Mouse (Mus musculus) midbrain, embryonic 14.5 days (tissue): ENCODE results near the gene Ulk4. TPM values are rescaled to one million over a fixed set of nuclear protein-coding genes. Genes with fewer than 3 reads are reported as not detected.

Experiments used
- ATAC-seq: fragments of 200-750 bp; cut with Nextera tagmentation; 2 replicates; pipeline ENCODE4 v1.8.0; 2017; ENCODE audit warnings: moderate number of reproducible peaks, moderate library complexity; ENCODE audit not compliant: low FRiP score, low TSS enrichment
- DNase-seq: peaks from one replicate; pipeline ENCODE4 v3.0.0-alpha.2; 2015
- H3K27ac ChIP-seq: fragments of 300-500 bp; sonication (generic); replicated peaks from 2 replicates; pipeline ENCODE4 v1.5.1; 2014; ENCODE audit warnings: mild to moderate bottlenecking, low read depth, low read length, moderate library complexity
- H3K27me3 ChIP-seq: fragments of 300-500 bp; sonication (generic); 2 replicates; pipeline ENCODE4 v1.6.1; 2014; ENCODE audit warnings: low read length, control low read depth, mixed read lengths; ENCODE audit not compliant: control insufficient read depth, insufficient read depth
- H3K36me3 ChIP-seq: fragments of 300-500 bp; sonication (generic); 2 replicates; pipeline ENCODE4 v1.6.1; 2014; ENCODE audit warnings: low read length, control low read depth; ENCODE audit not compliant: control insufficient read depth, insufficient read depth
- H3K4me1 ChIP-seq: fragments of 300-500 bp; sonication (generic); 2 replicates; pipeline ENCODE4 v1.6.1; 2014; ENCODE audit warnings: mild to moderate bottlenecking, antibody characterized with exemption, low read length, control low read depth; ENCODE audit not compliant: control insufficient read depth, insufficient read depth
- H3K4me2 ChIP-seq: fragments of 300-500 bp; sonication (generic); 2 replicates; pipeline ENCODE4 v1.6.1; 2014; ENCODE audit warnings: mild to moderate bottlenecking, low read length, moderate library complexity
- H3K4me3 ChIP-seq: fragments of 300-500 bp; sonication (generic); replicated peaks from 2 replicates; pipeline ENCODE4 v1.5.1; 2014; ENCODE audit warnings: low read depth, low read length
- H3K9ac ChIP-seq: fragments of 300-500 bp; sonication (generic); replicated peaks from 2 replicates; pipeline ENCODE4 v1.6.1; 2014; ENCODE audit warnings: mild to moderate bottlenecking, low read length, moderate library complexity
- H3K9me3 ChIP-seq: fragments of 300-500 bp; sonication (generic); 2 replicates; pipeline ENCODE4 v1.6.1; 2016; ENCODE audit warnings: low read length, control low read depth, mixed read lengths; ENCODE audit not compliant: control insufficient read depth
- WGBS: fragments of 180-500 bp; shearing (Covaris S2); extraction: QIAGEN DNeasy Blood & Tissue Kit; methylation state at CpG from one replicate; pipeline ENCODE4 v1.1.7; 2014; 5-methylcytosine and 5-hydroxymethylcytosine counted together
- polyA plus RNA-seq: library from polyadenylated mRNA; unstranded; fragments of >200 nt; fragmentation: Nextera tagmentation; extraction: Ambion mirVana; gene quantifications from 2 replicates; pipeline ENCODE4 v1.2.1, GENCODE M21; 2014

Ulk4 gene
- polyA plus RNA-seq, 1 experiment from 2014 or later: 75.7 TPM

GRCm38 (mm10) chr9:121303748-121304147 lies 26.8 kb upstream of the Ulk4 start:
- Histone ChIP-seq H3K9ac (no peak overlapping the region), H3K4me2 (peak overlapping the region; percentile 31), H3K4me1 (peaks cover 37% of the 10 kb centered on the region), H3K27ac (no peak overlapping the region), H3K4me3 (no peak overlapping the region), H3K9me3 (no peaks in the 10 kb centered on the region), H3K27me3 (no peaks in the 10 kb centered on the region), H3K36me3 (no peaks in the 10 kb centered on the region)
- 14% methylated on average over 9 of the region's 9 CpGs for WGBS
- DNase-seq (peak; percentile 39), ATAC-seq (no peak)

GRCm38 (mm10) chr9:121303086-121303485 lies 26.1 kb upstream of the Ulk4 start:
- Histone ChIP-seq H3K9ac (no peak overlapping the region), H3K27ac (no peak overlapping the region), H3K36me3 (no peaks in the 10 kb centered on the region), H3K4me3 (no peak overlapping the region), H3K9me3 (no peaks in the 10 kb centered on the region), H3K4me2 (no peak overlapping the region), H3K27me3 (no peaks in the 10 kb centered on the region), H3K4me1 (peaks cover 44% of the 10 kb centered on the region)
- ATAC-seq: no peak
- 43% methylated on average over 6 of the region's 6 CpGs for WGBS
- DNase-seq: peak; percentile 7

GRCm38 (mm10) chr9:121302543-121302942 lies 25.5 kb upstream of the Ulk4 start:
- WGBS: 83% methylated on average over 7 of the region's 8 CpGs

GRCm38 (mm10) chr9:121301041-121301920 lies 24.3 kb upstream of the Ulk4 start:
- DNase-seq (no peak), ATAC-seq (no peak)
- Histone ChIP-seq H3K36me3 (no peaks in the 10 kb centered on the region), H3K4me3 (no peak overlapping the region), H3K9ac (no peak overlapping the region), H3K4me2 (0 out of 2 replicates have a peak overlapping the region, but pooled peaks have one; percentile 17), H3K27me3 (no peaks in the 10 kb centered on the region), H3K9me3 (no peaks in the 10 kb centered on the region), H3K4me1 (peaks cover 49% of the 10 kb centered on the region), H3K27ac (0 out of 2 replicates have a peak overlapping the region, but pooled peaks have one; percentile 8)
- WGBS: 78% methylated on average over 22 of the region's 22 CpGs

More at GRCm38 (mm10) chr9:121302543-121302942, 25.5 kb upstream of the Ulk4 start:
- Histone ChIP-seq H3K27ac (no peak overlapping the region), H3K27me3 (no peaks in the 10 kb centered on the region), H3K4me2 (no peak overlapping the region), H3K9ac (no peak overlapping the region), H3K9me3 (no peaks in the 10 kb centered on the region), H3K36me3 (no peaks in the 10 kb centered on the region), H3K4me1 (peaks cover 44% of the 10 kb centered on the region), H3K4me3 (no peak overlapping the region)
- ATAC-seq (no peak), DNase-seq (no peak)

- Histone ChIP-seq H3K4me2 (peak overlapping the region; percentile 95), H3K4me1 (peaks cover 49% of the 10 kb centered on the region), H3K36me3 (no peaks in the 10 kb centered on the region), H3K9ac (no peak overlapping the region; the same call in 1 of the 2 replicates), H3K4me3 (peak overlapping the region; percentile 85), H3K9me3 (no peaks in the 10 kb centered on the region), H3K27me3 (no peaks in the 10 kb centered on the region), H3K27ac (no peak overlapping the region)
- WGBS: 8% methylated on average over 19 of the region's 19 CpGs
- DNase-seq (peak; percentile 52), ATAC-seq (no peak)
These were observed 23.1 kb upstream of the Ulk4 start for GRCm38 (mm10) chr9:121299976-121300570.

GRCm38 (mm10) chr9:121299223-121299755 lies 22.3 kb upstream of the Ulk4 start:
- no peak overlapping the region; the same call in 1 of the 2 replicates for H3K9ac ChIP-seq
- no peak overlapping the region for H3K27ac ChIP-seq
- no peak for ATAC-seq

GRCm38 (mm10) chr9:121298411-121299091 lies 21.6 kb upstream of the Ulk4 start:
- Histone ChIP-seq H3K4me2 (peak overlapping the region; percentile 95), H3K9ac (peak overlapping the region; percentile 90; the same call in 1 of the 2 replicates), H3K36me3 (no peaks in the 10 kb centered on the region), H3K27ac (no peak overlapping the region), H3K4me1 (peaks cover 41% of the 10 kb centered on the region), H3K27me3 (no peaks in the 10 kb centered on the region), H3K9me3 (no peaks in the 10 kb centered on the region), H3K4me3 (peak overlapping the region; percentile 85)
- ATAC-seq (no peak), DNase-seq (peak; percentile 34)
- WGBS: 18% methylated on average over 15 of the region's 15 CpGs

More at GRCm38 (mm10) chr9:121299223-121299755, 22.3 kb upstream of the Ulk4 start:
- Histone ChIP-seq H3K4me2 (peak overlapping the region; percentile 95), H3K27me3 (no peaks in the 10 kb centered on the region), H3K9me3 (no peaks in the 10 kb centered on the region), H3K4me1 (peaks cover 49% of the 10 kb centered on the region), H3K4me3 (peak overlapping the region; percentile 85; the same call in 1 of the 2 replicates), H3K36me3 (no peaks in the 10 kb centered on the region)
- 44% methylated on average over 9 of the region's 9 CpGs for WGBS
- no peak for DNase-seq

GRCm38 (mm10) chr9:121298065-121298398 lies 21.0 kb upstream of the Ulk4 start:
- ATAC-seq: no peak

More at GRCm38 (mm10) chr9:121298065-121298398, 21.0 kb upstream of the Ulk4 start:
- no peak for DNase-seq
- Histone ChIP-seq H3K9me3 (no peaks in the 10 kb centered on the region), H3K36me3 (no peaks in the 10 kb centered on the region), H3K4me3 (peak overlapping the region; percentile 85), H3K27ac (peak overlapping the region; percentile 72), H3K4me1 (peaks cover 36% of the 10 kb centered on the region), H3K4me2 (peak overlapping the region; percentile 95), H3K9ac (peak overlapping the region; percentile 90), H3K27me3 (no peaks in the 10 kb centered on the region)
- WGBS: 1% methylated on average over 7 of the region's 7 CpGs
